Mouse (Mus musculus): ENCODE data around the gene Lims1. TPM values are rescaled to one million over a fixed set of nuclear protein-coding genes. Genes with fewer than 3 reads are reported as not detected.
A peak's percentile ranks its signal among the peaks of the same experiment; 100 is the strongest.

Gene Lims1
- polyA plus RNA-seq, 1 experiment, result 19.9 TPM

GRCm38 (mm10) chr10:58389151-58389550 lies 65.9 kb downstream of the Lims1 start:
- TF ChIP-seq POLR2A (IDR thresholded peaks at IDR 0.05; ENCODE audit: extremely low read depth, insufficient read depth, low read length), result no peak
- no peak for TF ChIP-seq CTCF (IDR thresholded peaks at IDR 0.05; ENCODE audit: extremely low read depth, insufficient read depth, low read length)
- H3K27ac ChIP-seq (ENCODE audit: insufficient read depth, low read length), result no peak overlapping the region
- no peak overlapping the region for H3K4me3 ChIP-seq (ENCODE audit: insufficient read depth, low read length)
- peaks cover 16% of the 10 kb centered on the region for H3K4me1 ChIP-seq (ENCODE audit: control insufficient read depth, insufficient read depth, low read length)

- no peak overlapping the region for H3K4me3 ChIP-seq (ENCODE audit: insufficient read depth, low read length)
- TF ChIP-seq CTCF (IDR thresholded peaks at IDR 0.05; ENCODE audit: extremely low read depth, insufficient read depth, low read length) (no peak), POLR2A (IDR thresholded peaks at IDR 0.05; ENCODE audit: extremely low read depth, insufficient read depth, low read length) (no peak)
- H3K4me1 ChIP-seq (ENCODE audit: control insufficient read depth, insufficient read depth, low read length), result peaks cover 14% of the 10 kb centered on the region
- peak overlapping the region; percentile 65; the same call in 1 of the 2 replicates for H3K27ac ChIP-seq (ENCODE audit: insufficient read depth, low read length)
These were observed 69.2 kb downstream of the Lims1 start for GRCm38 (mm10) chr10:58392435-58392834.

GRCm38 (mm10) chr10:58393026-58394014 lies 70.1 kb downstream of the Lims1 start:
- no peak for TF ChIP-seq CTCF (IDR thresholded peaks at IDR 0.05; ENCODE audit: extremely low read depth, insufficient read depth, low read length)
- TF ChIP-seq POLR2A (IDR thresholded peaks at IDR 0.05; ENCODE audit: extremely low read depth, insufficient read depth, low read length), result no peak
- Histone ChIP-seq H3K27ac (ENCODE audit: insufficient read depth, low read length) (peak overlapping the region; percentile 94), H3K4me3 (ENCODE audit: insufficient read depth, low read length) (no peak overlapping the region), H3K4me1 (ENCODE audit: control insufficient read depth, insufficient read depth, low read length) (peaks cover 14% of the 10 kb centered on the region)

GRCm38 (mm10) chr10:58394170-58394569 lies 70.9 kb downstream of the Lims1 start:
- no peak overlapping the region for H3K4me3 ChIP-seq (ENCODE audit: insufficient read depth, low read length)
- TF ChIP-seq POLR2A (IDR thresholded peaks at IDR 0.05; ENCODE audit: extremely low read depth, insufficient read depth, low read length), result no peak
- no peak for TF ChIP-seq CTCF (IDR thresholded peaks at IDR 0.05; ENCODE audit: extremely low read depth, insufficient read depth, low read length)
- peak overlapping the region; percentile 57 for H3K27ac ChIP-seq (ENCODE audit: insufficient read depth, low read length)
- peaks cover 13% of the 10 kb centered on the region for H3K4me1 ChIP-seq (ENCODE audit: control insufficient read depth, insufficient read depth, low read length)

GRCm38 (mm10) chr10:58395315-58395714 lies 72.0 kb downstream of the Lims1 start:
- Histone ChIP-seq H3K4me3 (ENCODE audit: insufficient read depth, low read length) (no peak overlapping the region), H3K27ac (ENCODE audit: insufficient read depth, low read length) (no peak overlapping the region), H3K4me1 (ENCODE audit: control insufficient read depth, insufficient read depth, low read length) (peaks cover 12% of the 10 kb centered on the region)
- no peak for TF ChIP-seq POLR2A (IDR thresholded peaks at IDR 0.05; ENCODE audit: extremely low read depth, insufficient read depth, low read length)
- no peak for TF ChIP-seq CTCF (IDR thresholded peaks at IDR 0.05; ENCODE audit: extremely low read depth, insufficient read depth, low read length)

- peaks cover 12% of the 10 kb centered on the region for H3K4me1 ChIP-seq (ENCODE audit: control insufficient read depth, insufficient read depth, low read length)
- no peak overlapping the region for H3K27ac ChIP-seq (ENCODE audit: insufficient read depth, low read length)
These were observed 72.5 kb downstream of the Lims1 start for GRCm38 (mm10) chr10:58395723-58396122.

GRCm38 (mm10) chr10:58396600-58396999 lies 73.3 kb downstream of the Lims1 start:
- Histone ChIP-seq H3K4me3 (ENCODE audit: insufficient read depth, low read length) (no peak overlapping the region), H3K4me1 (ENCODE audit: control insufficient read depth, insufficient read depth, low read length) (peaks cover 12% of the 10 kb centered on the region), H3K27ac (ENCODE audit: insufficient read depth, low read length) (no peak overlapping the region)
- TF ChIP-seq CTCF (IDR thresholded peaks at IDR 0.05; ENCODE audit: extremely low read depth, insufficient read depth, low read length) (no peak), POLR2A (IDR thresholded peaks at IDR 0.05; ENCODE audit: extremely low read depth, insufficient read depth, low read length) (no peak)

More at GRCm38 (mm10) chr10:58395723-58396122, 72.5 kb downstream of the Lims1 start:
- H3K4me3 ChIP-seq (ENCODE audit: insufficient read depth, low read length), result no peak overlapping the region
- TF ChIP-seq POLR2A (IDR thresholded peaks at IDR 0.05; ENCODE audit: extremely low read depth, insufficient read depth, low read length), result no peak
- TF ChIP-seq CTCF (IDR thresholded peaks at IDR 0.05; ENCODE audit: extremely low read depth, insufficient read depth, low read length), result no peak

- peaks cover 15% of the 10 kb centered on the region; the same call in 1 of the 2 replicates for H3K4me1 ChIP-seq (ENCODE audit: control insufficient read depth, insufficient read depth, low read length)
- no peak for TF ChIP-seq CTCF (IDR thresholded peaks at IDR 0.05; ENCODE audit: extremely low read depth, insufficient read depth, low read length)
- no peak for TF ChIP-seq POLR2A (IDR thresholded peaks at IDR 0.05; ENCODE audit: extremely low read depth, insufficient read depth, low read length)
- H3K4me3 ChIP-seq (ENCODE audit: insufficient read depth, low read length), result no peak overlapping the region
- no peak overlapping the region for H3K27ac ChIP-seq (ENCODE audit: insufficient read depth, low read length)
These were observed 75.7 kb downstream of the Lims1 start for GRCm38 (mm10) chr10:58398941-58399340.

GRCm38 (mm10) chr10:58401838-58402237 lies 78.6 kb downstream of the Lims1 start:
- no peak overlapping the region for H3K4me3 ChIP-seq (ENCODE audit: insufficient read depth, low read length)
- no peak for TF ChIP-seq CTCF (IDR thresholded peaks at IDR 0.05; ENCODE audit: extremely low read depth, insufficient read depth, low read length)
- no peak for TF ChIP-seq POLR2A (IDR thresholded peaks at IDR 0.05; ENCODE audit: extremely low read depth, insufficient read depth, low read length)
- peaks cover 14% of the 10 kb centered on the region for H3K4me1 ChIP-seq (ENCODE audit: control insufficient read depth, insufficient read depth, low read length)
- H3K27ac ChIP-seq (ENCODE audit: insufficient read depth, low read length), result peak overlapping the region; percentile 2; the same call in 1 of the 2 replicates

GRCm38 (mm10) chr10:58404639-58405038 lies 81.4 kb downstream of the Lims1 start:
- Histone ChIP-seq H3K4me3 (ENCODE audit: insufficient read depth, low read length) (no peak overlapping the region), H3K4me1 (ENCODE audit: control insufficient read depth, insufficient read depth, low read length) (peaks cover 12% of the 10 kb centered on the region), H3K27ac (ENCODE audit: insufficient read depth, low read length) (peak overlapping the region; percentile 72)
- TF ChIP-seq POLR2A (IDR thresholded peaks at IDR 0.05; ENCODE audit: extremely low read depth, insufficient read depth, low read length) (no peak), CTCF (IDR thresholded peaks at IDR 0.05; ENCODE audit: extremely low read depth, insufficient read depth, low read length) (no peak)
